Mouse (Mus musculus) hindbrain, embryonic 13.5 days (tissue): ENCODE results near the gene Phactr4. TPM values are rescaled to one million over a fixed set of nuclear protein-coding genes. Genes with fewer than 3 reads are reported as not detected.
A peak's percentile ranks its signal among the peaks of the same experiment; 100 is the strongest.

Experiments used
- ATAC-seq: fragments of 200-750 bp; cut with Nextera tagmentation; 2 replicates; pipeline ENCODE4 v1.8.0; 2017; ENCODE audit warnings: moderate TSS enrichment; ENCODE audit not compliant: low FRiP score
- H3K27ac ChIP-seq: fragments of 300-500 bp; sonication (generic); 2 replicates; pipeline ENCODE4 v1.5.1; 2015; ENCODE audit warnings: inconsistent platforms, mild to moderate bottlenecking, moderate library complexity
- H3K27me3 ChIP-seq: fragments of 300-500 bp; sonication (generic); 2 replicates; pipeline ENCODE4 v1.6.1; 2015; ENCODE audit warnings: mild to moderate bottlenecking, inconsistent platforms
- H3K36me3 ChIP-seq: fragments of 300-500 bp; sonication (generic); 2 replicates; pipeline ENCODE4 v1.6.1; 2015; ENCODE audit warnings: mild to moderate bottlenecking, inconsistent platforms
- H3K4me1 ChIP-seq: fragments of 300-500 bp; sonication (generic); replicated peaks from 2 replicates; pipeline ENCODE4 v1.6.1; 2015; ENCODE audit warnings: inconsistent platforms
- H3K4me2 ChIP-seq: fragments of 300-500 bp; sonication (generic); 2 replicates; pipeline ENCODE4 v1.6.1; 2015; ENCODE audit warnings: inconsistent platforms, mild to moderate bottlenecking, moderate library complexity
- H3K4me3 ChIP-seq: fragments of 300-500 bp; sonication (generic); 2 replicates; pipeline ENCODE4 v1.5.1; 2015; ENCODE audit warnings: mild to moderate bottlenecking, inconsistent platforms
- H3K9ac ChIP-seq: fragments of 300-500 bp; sonication (generic); 2 replicates; pipeline ENCODE4 v1.6.1; 2015; ENCODE audit warnings: mild to moderate bottlenecking, inconsistent platforms
- H3K9me3 ChIP-seq: fragments of 300-500 bp; sonication (generic); 2 replicates; pipeline ENCODE4 v1.6.1; 2016; ENCODE audit warnings: inconsistent platforms
- WGBS: fragments of 180-500 bp; shearing (Covaris S2); methylation state at CpG from one replicate; pipeline ENCODE4 v1.1.7; 2015; 5-methylcytosine and 5-hydroxymethylcytosine counted together
- polyA plus RNA-seq: library from polyadenylated mRNA; unstranded; fragments of >200 nt; fragmentation: Nextera tagmentation; extraction: Ambion mirVana; gene quantifications from 2 replicates; pipeline ENCODE4 v1.2.1, GENCODE M21; 2015

The Phactr4 gene
- polyA plus RNA-seq, 1 experiment from 2014 or later: 10.5 TPM

GRCm38 (mm10) chr4:132344403-132345134, 77.7 kb downstream of the Phactr4 start:
- Histone ChIP-seq H3K4me3 (peak overlapping the region; percentile 83), H3K36me3 (peaks cover 5% of the 10 kb centered on the region), H3K4me2 (peak overlapping the region; percentile 96), H3K4me1 (peaks cover 27% of the 10 kb centered on the region), H3K9me3 (no peaks in the 10 kb centered on the region), H3K27ac (no peak overlapping the region), H3K27me3 (no peaks in the 10 kb centered on the region), H3K9ac (peak overlapping the region; percentile 84)
- 11% methylated on average over 13 of the region's 13 CpGs for WGBS
- ATAC-seq: peak; percentile 32; the same call in 1 of the 2 replicates

GRCm38 (mm10) chr4:132341451-132341850, 80.8 kb downstream of the Phactr4 start:
- Histone ChIP-seq H3K9ac (no peak overlapping the region), H3K9me3 (no peaks in the 10 kb centered on the region), H3K4me2 (no peak overlapping the region), H3K4me1 (peaks cover 27% of the 10 kb centered on the region), H3K27ac (no peak overlapping the region), H3K27me3 (no peaks in the 10 kb centered on the region), H3K4me3 (no peak overlapping the region), H3K36me3 (peaks cover 32% of the 10 kb centered on the region)
- no peak for ATAC-seq
- WGBS: 91% methylated on average over 3 of the region's 3 CpGs

GRCm38 (mm10) chr4:132338943-132339342, 83.3 kb downstream of the Phactr4 start:
- ATAC-seq: no peak
- Histone ChIP-seq H3K36me3 (peaks cover 57% of the 10 kb centered on the region), H3K4me2 (no peak overlapping the region), H3K27ac (no peak overlapping the region; the same call in 1 of the 2 replicates), H3K4me1 (peaks cover 15% of the 10 kb centered on the region), H3K9me3 (no peaks in the 10 kb centered on the region), H3K9ac (no peak overlapping the region), H3K27me3 (no peaks in the 10 kb centered on the region), H3K4me3 (no peak overlapping the region)
- 94% methylated on average over 13 of the region's 13 CpGs for WGBS

DNA sequence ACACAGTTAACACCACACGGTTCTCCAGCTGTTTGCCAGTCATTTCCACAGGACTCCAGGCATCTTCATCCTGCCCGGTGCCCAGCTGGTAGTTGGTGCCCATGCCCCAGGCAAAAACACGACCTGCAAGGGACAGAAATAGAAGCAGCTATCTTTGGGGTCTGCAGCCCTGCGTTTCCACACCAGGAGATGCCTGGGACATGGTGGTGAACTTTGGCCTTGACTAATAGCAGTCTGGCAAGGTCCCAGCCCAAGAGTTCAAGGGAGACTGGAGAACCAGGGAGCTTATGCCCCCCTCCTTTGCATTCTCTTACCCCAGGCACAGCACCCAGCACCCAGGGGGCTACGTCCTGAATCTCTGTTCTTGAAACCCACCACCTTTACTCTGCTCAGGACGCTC, 89.4 kb downstream of the Phactr4 start:
- H3K9me3 ChIP-seq: no peaks in the 10 kb centered on the region
- ATAC-seq: no peak
- no peak overlapping the region for H3K4me3 ChIP-seq
- no peak overlapping the region for H3K27ac ChIP-seq
- H3K4me1 ChIP-seq: peaks cover 11% of the 10 kb centered on the region
- no peaks in the 10 kb centered on the region for H3K27me3 ChIP-seq
- no peak overlapping the region for H3K9ac ChIP-seq
- H3K4me2 ChIP-seq: no peak overlapping the region
- H3K36me3 ChIP-seq: peaks cover 56% of the 10 kb centered on the region
- WGBS: 93% methylated on average over 6 of the region's 6 CpGs

DNA sequence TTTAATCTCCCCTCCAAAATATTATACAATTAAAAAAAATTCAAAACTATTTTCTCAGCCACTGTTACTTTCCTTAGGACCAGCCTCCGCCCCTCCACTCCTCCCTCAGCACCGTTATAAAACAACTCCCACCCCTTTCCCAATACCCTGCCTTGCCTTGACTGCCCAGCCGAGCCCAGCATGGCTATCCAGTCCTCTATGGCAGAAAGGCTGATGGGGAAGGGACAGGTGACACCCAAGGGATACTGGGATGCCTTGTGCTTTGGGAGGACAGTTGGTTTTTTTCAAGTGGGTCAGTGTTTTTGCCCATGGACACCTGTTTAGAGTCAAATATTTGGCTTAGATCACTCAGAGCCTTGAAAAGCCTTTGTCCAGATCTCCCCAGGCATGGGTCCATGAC, 90.3 kb downstream of the Phactr4 start:
- H3K4me1 ChIP-seq: peaks cover 12% of the 10 kb centered on the region
- no peak overlapping the region for H3K27ac ChIP-seq
- no peaks in the 10 kb centered on the region for H3K27me3 ChIP-seq
- no peak overlapping the region for H3K9ac ChIP-seq
- no peaks in the 10 kb centered on the region for H3K9me3 ChIP-seq
- 85% methylated on average over 3 of the region's 3 CpGs for WGBS
- no peak for ATAC-seq
- no peak overlapping the region for H3K4me3 ChIP-seq
- H3K4me2 ChIP-seq: no peak overlapping the region
- H3K36me3 ChIP-seq: peaks cover 47% of the 10 kb centered on the region

DNA sequence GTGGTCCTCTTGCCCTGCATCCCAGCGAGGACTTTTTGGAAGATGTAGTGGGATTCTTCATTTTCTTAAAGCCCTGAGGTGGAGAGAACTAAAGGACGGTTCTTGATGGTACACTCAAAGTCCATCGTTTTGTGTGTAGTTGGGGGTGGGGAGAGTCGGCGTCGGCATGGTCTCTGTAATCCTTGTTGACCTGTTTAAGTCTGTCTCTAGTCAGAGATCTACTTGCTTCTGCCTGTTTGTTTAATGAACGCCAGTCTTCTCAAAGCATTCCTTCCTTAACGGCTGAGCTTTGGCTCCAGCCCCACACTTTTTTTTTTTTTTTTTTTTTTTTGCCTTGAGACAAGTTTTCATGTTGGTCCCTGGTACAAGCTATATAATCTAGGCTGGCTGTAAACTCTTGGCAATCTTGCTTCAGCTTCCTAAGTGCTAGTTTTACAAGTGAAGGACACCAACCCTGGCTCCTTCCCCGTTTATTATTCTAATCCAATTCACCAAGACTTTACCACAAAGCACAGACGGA, 92.4 kb downstream of the Phactr4 start:
- H3K4me1 ChIP-seq: peaks cover 12% of the 10 kb centered on the region
- H3K9me3 ChIP-seq: no peaks in the 10 kb centered on the region
- peaks cover 38% of the 10 kb centered on the region for H3K36me3 ChIP-seq
- H3K9ac ChIP-seq: peak overlapping the region; percentile 94
- H3K4me3 ChIP-seq: peak overlapping the region; percentile 83
- H3K27ac ChIP-seq: peak overlapping the region; percentile 88
- 12% methylated on average over 10 of the region's 10 CpGs for WGBS
- H3K27me3 ChIP-seq: no peaks in the 10 kb centered on the region
- peak overlapping the region; percentile 76 for H3K4me2 ChIP-seq
- peak; percentile 8; the same call in 1 of the 2 replicates for ATAC-seq

DNA sequence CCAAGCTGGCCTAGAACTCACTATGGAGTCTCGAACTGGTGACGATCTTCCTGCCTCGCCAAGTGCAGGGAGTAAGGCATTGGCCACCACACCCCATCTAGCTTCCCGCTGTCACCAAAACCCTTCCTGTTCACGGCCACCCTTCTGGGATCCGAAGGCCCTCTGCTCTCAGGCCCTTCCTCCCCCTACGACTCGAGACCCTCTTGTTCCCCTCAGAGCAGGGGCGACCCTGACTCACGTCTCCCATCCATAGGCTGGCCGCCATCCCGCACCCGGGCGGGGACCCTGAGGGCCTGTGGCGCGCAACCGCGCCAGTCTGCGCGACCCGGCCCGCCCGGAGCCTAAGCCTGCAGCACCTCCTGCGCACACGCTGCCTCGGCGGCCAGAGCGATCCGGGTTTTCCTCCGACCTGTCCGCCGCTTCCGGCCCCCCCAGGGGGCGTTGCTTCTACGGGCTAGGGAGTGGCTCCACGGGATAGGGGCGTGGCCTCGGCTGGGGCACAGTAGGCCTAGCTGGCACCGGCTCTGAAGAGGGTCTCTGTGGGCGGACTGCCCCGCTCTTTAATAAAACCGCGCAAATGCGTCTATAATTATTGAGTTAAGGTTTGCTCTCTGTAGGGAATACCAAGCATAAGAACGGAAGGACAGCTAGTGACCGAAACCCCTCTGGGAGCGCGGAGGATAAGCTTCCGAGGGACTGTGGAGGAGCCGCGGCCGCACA, 93.0 kb downstream of the Phactr4 start, which contains the start of gene Trnau1ap:
Gene Trnau1ap (minus strand): TSS at position 424 of the 720 bp plus-strand sequence.
- Histone ChIP-seq H3K27me3 (no peaks in the 10 kb centered on the region), H3K9ac (peak within 1 kb of the TSS; percentile 94), H3K4me3 (peak within 1 kb of the TSS; percentile 83), H3K4me2 (peak within 1 kb of the TSS; percentile 76), H3K4me1 (peaks cover 12% of the 10 kb centered on the region), H3K36me3 (peaks cover 38% of the 10 kb centered on the region), H3K27ac (peak within 1 kb of the TSS; percentile 88), H3K9me3 (no peaks in the 10 kb centered on the region)
- WGBS: under 1% methylated on average over 52 of the region's 52 CpGs
- peak; percentile 94 for ATAC-seq

GRCm38 (mm10) chr4:132328391-132328982, 93.8 kb downstream of the Phactr4 start:
- no peaks in the 10 kb centered on the region for H3K27me3 ChIP-seq
- peak overlapping the region; percentile 94 for H3K9ac ChIP-seq
- H3K36me3 ChIP-seq: peaks cover 38% of the 10 kb centered on the region
- H3K9me3 ChIP-seq: no peaks in the 10 kb centered on the region
- peak overlapping the region; percentile 88; the same call in 1 of the 2 replicates for H3K27ac ChIP-seq
- H3K4me1 ChIP-seq: peaks cover 12% of the 10 kb centered on the region
- peak overlapping the region; percentile 83 for H3K4me3 ChIP-seq
- no peak for ATAC-seq
- H3K4me2 ChIP-seq: peak overlapping the region; percentile 76
- WGBS: 54% methylated on average over 14 of the region's 14 CpGs

DNA sequence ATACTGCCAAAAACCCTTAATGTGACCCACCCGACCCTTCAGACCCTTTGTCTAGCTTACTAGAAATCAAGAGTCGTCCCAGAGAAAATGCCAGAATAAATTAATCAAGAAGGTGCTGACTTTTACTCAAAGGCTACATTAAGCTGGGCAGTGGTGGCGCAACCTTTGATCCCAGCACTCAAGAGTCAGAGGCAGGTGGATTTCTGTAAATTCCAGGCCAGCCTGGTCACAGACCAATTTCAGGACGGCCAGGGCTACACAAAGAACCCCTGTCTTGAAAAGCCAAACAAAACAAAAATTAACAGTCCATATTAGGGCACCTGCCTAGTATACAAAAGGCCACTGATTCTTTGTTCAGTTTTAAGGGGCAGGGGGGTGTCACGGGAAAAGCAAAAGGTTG, 95.8 kb downstream of the Phactr4 start:
- WGBS: 78% methylated on average over 5 of the region's 5 CpGs
- no peak overlapping the region for H3K4me3 ChIP-seq
- no peak for ATAC-seq
- no peaks in the 10 kb centered on the region for H3K9me3 ChIP-seq
- H3K4me2 ChIP-seq: no peak overlapping the region
- H3K36me3 ChIP-seq: peaks cover 39% of the 10 kb centered on the region
- no peak overlapping the region for H3K9ac ChIP-seq
- H3K27me3 ChIP-seq: no peaks in the 10 kb centered on the region
- H3K27ac ChIP-seq: no peak overlapping the region
- H3K4me1 ChIP-seq: peaks cover 12% of the 10 kb centered on the region

GRCm38 (mm10) chr4:132315711-132316110, 106.6 kb downstream of the Phactr4 start:
- Histone ChIP-seq H3K4me2 (no peak overlapping the region), H3K4me1 (peaks cover under 1% of the 10 kb centered on the region; the same call in 1 of the 2 replicates), H3K4me3 (no peak overlapping the region), H3K27me3 (no peaks in the 10 kb centered on the region), H3K9me3 (no peaks in the 10 kb centered on the region), H3K9ac (no peak overlapping the region), H3K36me3 (peaks cover 87% of the 10 kb centered on the region), H3K27ac (no peak overlapping the region)
- no peak for ATAC-seq
- WGBS: 91% methylated on average over 8 of the region's 8 CpGs

- H3K4me3 ChIP-seq: no peak overlapping the region
- no peaks in the 10 kb centered on the region for H3K9me3 ChIP-seq
- H3K27ac ChIP-seq: no peak overlapping the region
- peaks cover 15% of the 10 kb centered on the region for H3K4me1 ChIP-seq
- H3K27me3 ChIP-seq: no peaks in the 10 kb centered on the region
- ATAC-seq: no peak
- H3K9ac ChIP-seq: no peak overlapping the region
- WGBS: 88% methylated on average over 5 of the region's 5 CpGs
- H3K4me2 ChIP-seq: no peak overlapping the region
- peaks cover 67% of the 10 kb centered on the region for H3K36me3 ChIP-seq
Measured at GRCm38 (mm10) chr4:132312627-132313026, 109.7 kb downstream of the Phactr4 start.

- 59% methylated on average over 3 of the region's 3 CpGs for WGBS
- Histone ChIP-seq H3K4me2 (no peak overlapping the region), H3K4me3 (no peak overlapping the region), H3K36me3 (peaks cover 59% of the 10 kb centered on the region), H3K9me3 (no peaks in the 10 kb centered on the region), H3K27me3 (no peaks in the 10 kb centered on the region), H3K9ac (no peak overlapping the region), H3K27ac (no peak overlapping the region), H3K4me1 (peaks cover 15% of the 10 kb centered on the region)
- no peak for ATAC-seq
Measured at GRCm38 (mm10) chr4:132311801-132312200, 110.5 kb downstream of the Phactr4 start.
